Mouse (Mus musculus): ENCODE measurements around the gene Gm10134. TPM values are rescaled to one million over a fixed set of nuclear protein-coding genes. Genes with fewer than 3 reads are reported as not detected.
A peak's percentile ranks its signal among the peaks of the same experiment; 100 is the strongest.

Gene Gm10134
- total RNA-seq, 2 experiments from 2014 or later: 1.2 TPM; not detected in 1

DNA sequence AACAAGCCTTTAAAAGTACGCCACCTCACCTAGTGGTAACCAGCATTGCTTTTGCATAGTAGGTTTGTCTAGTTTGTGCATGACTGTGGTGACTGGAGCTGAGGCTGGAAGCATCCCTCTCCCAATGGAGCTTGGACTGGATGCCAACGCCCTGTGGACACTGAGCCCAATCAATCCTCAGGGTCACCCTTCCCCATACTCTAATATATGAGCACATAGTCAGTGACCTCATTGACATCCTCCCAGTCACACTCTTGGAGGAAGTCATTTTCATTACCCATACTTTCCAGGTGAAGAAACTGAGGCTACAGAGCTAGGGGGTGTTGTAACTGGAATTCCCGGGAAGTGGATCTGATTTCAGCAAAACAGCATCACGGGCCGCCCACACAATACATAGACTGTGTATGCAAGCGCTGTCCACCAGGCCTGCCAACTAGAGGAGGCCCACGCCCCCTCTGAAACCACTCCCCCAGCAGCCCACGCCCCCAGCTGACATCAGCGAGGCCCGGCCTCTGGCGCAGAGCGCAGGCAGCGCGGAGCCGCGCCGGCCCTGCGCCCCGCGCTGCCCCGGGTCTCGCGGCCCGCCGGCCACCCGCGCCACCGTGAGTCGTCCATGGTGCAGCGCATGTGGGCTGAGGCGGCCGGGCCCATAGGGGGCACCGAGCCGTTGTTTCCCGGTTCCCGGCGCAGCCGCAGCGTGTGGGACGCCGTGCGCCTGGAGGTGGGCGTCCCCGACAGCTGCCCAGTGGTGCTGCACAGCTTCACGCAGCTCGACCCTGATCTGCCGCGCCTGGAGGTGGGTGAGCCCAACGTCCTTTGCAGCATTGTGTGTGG lies 27.3 kb downstream of the Gm10134 start:
- DNase-seq: peak; percentile 93

DNA sequence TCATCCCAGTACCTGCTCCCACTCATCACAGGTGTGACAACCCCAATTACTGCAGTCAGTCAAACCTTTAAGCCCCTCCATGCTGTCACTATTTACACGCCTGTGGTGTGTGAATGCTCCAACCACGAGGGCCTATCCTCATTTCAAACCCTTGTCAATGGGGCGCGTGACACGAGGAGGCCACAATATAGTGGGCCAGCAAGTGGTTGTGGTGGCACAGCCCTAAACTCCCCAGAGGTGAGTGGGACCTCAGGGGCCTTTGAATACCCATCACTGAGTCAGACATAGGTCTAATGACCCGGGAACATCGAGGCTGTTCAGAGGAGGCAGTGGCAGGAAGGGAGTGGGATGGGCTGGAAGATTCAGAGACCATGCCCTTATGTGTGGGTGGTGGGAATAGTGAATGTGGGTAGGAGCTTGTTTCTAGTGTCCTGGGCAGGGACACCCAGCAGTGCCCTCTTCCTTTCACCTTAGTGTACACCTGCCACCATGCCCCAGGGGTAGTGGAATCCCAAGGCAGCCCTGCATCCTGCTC lies 28.1 kb downstream of the Gm10134 start:
- DNase-seq: no peak

DNA sequence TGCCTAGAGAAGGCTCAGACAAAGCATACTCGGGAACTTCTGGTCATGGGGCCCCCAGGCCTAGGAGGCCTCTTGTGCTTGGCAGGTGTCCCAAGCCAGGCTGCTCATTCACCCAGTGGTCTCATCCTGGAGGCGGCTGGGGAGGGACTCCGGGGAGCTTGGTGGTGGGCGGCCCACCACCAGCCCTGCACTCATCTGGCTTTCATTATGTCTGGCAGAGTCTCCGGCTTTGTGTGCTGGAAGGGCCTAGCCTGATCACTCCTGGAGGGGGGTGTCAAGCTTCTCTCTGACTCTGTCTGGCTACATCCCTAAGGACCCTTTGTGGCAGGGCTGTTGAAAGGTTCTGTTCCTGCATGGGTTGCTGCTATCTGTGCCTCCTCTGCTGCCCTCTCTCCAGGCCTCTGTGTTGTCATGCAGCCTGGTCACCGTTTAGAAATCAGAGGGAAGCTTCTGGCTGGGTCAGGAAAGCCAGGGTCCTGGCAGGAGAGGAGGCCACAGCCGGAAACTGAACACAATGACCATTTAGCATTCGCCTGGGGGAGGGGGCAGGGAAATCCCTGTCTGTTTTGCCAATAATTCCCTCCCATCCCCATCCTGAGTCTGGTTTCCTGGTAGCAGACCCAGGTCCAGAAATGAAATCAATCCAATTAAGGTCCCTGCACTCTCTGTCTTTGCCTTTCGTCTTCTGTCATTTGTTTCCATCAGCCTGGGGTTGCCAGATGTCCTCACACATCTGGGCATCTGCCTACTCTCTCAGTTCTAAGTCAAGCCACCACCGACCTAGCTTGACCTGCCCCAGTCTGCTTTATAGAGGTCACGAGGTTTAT lies 28.8 kb downstream of the Gm10134 start:
- peak; percentile 70 for DNase-seq

DNA sequence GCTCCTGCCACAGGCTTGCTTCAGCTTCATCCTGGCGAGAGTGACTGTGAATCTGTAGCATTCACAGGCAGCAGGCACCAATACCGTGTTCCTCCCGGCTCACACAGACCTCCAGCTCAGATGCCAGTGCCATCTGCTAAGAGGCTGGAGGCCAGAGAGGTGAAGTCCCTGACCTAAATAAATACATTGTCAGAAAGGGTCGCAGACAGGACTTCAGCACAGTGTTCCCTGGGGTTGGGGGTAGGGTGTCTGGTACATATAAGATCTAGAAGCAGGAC lies 29.3 kb downstream of the Gm10134 start:
- no peak for DNase-seq

DNA sequence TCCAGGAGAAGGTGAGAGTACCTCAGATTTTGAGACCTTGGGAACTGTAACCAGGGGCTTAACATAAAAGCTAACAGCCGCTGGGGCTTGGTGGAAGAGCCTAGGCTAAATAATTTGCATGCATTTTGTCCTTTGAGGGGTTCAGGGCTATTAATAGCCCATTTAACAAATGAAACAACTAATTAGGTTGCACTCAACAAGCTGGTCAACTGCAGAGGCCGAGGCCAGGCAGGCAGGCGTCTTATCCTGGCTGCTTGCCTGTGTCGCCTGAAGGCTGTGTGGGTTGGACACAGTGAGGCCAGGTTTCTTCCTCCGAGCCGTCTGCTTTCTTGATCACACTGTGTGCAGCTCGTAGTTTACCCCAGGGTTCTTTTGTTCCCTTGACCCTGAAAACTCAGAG lies 29.8 kb downstream of the Gm10134 start:
- DNase-seq: peak; percentile 44

DNA sequence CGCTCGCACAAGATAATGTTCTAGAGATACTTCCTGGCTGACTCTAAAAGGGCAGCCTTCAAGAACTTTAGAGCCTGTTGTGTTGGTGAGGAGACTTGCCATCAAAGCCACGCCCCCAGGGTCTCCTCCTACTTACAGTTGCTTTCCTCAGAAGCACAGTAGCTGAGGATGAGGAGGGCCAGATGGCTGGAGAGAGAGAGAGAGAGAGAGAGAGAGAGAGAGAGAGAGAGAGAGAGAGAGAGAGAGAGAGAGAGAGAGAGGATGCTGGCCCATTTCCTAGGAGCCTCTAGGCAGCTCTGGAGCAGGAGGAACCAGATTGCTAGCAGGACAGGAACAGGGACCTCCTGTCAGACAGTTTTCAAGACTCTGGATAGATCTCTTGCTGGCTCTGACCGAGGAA lies 30.3 kb downstream of the Gm10134 start:
- DNase-seq: peak; percentile 42

DNA sequence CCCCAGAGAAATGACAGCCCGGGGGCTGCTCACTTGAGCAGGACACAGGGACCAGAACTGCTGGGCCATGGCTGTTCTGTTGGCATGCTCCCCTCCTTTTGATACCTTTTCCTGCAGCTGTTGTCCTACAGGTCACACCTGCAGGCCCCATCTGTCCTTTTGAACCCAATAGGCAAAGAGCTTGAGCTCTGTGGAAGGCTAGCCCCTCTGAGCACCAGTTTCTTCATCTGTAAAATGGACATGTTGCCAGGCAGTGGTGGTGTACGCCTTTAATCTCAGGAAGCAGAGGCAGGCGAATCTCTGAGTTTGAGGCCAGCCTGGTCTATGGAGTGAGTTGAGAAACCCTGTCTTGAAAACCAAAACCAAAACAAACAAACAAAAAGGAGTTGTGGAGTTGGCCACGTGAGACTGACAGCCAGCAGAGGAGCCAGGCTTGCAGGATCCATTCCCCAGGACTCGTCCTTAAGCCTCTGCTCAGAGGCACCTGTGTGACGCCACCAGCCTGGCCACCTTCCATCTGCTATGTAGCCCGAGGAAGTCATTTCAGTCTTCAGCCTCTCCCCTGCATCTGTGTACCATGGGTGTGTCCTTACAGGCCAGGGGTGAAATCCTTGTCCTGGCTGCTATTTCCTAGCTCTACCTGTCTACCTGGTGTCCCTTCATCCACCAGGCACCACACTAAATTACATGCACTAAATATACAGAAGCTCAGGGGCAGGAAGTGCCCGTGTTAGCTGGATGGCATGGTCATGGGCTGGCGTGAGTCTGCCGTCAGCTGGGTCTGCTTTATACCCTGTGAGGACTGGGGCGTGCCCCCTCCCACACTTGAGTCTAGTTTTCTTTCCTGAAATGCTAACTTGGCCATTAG lies 31.1 kb downstream of the Gm10134 start:
- no peak for DNase-seq

DNA sequence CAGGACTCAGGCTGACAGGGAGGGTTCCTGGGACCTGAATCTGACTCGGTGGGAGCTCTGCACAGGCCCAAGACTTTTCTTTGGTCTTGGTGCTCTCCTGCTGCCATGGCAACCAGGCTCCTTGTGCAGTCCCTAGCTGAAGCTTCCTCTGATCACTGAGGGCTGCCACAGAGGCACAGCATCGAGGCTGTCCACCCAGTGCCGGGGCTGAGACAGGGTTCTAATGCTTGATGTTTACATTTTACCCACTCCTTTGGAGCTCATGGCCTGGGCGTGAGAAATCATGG lies 31.7 kb downstream of the Gm10134 start:
- no peak for DNase-seq

DNA sequence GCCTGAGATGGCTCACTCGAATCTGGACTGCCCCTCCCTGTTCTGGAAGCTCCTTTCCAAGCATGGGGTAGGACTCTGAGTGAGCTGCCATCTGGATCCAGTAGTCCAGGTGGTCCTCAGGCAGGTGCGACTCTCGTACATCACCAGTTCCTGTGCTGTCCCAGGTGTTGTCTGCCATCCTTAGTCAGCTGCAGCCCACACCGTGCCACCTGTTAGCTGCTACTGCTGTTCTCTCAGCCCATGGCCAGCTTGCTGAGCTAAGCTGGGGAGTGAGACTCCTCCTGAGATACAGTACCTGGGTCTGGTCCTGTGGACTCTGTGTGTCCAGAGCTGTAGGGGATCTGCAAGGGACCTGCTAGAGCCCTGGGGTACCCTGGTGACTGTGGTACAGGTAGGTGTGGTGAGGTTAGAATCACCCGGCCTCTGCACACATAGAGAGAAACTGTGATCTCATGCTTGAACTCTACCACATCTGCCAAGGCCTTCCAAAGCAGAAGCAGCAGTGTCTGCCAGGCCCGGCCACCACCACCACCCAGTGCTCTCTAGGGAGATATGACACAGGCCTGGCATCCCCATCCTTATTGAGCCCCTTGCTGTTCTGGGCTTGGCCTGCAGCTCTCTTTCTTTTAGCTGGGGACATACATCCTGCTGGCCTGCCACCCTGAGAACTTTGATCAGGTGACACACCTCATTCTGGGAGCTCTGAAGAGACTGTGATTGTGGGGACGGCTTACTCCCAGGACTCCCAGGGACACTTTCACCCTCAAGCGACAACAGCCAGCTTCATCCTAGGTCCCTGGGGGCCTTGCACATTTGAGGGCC lies 32.3 kb downstream of the Gm10134 start:
- DNase-seq: no peak

DNA sequence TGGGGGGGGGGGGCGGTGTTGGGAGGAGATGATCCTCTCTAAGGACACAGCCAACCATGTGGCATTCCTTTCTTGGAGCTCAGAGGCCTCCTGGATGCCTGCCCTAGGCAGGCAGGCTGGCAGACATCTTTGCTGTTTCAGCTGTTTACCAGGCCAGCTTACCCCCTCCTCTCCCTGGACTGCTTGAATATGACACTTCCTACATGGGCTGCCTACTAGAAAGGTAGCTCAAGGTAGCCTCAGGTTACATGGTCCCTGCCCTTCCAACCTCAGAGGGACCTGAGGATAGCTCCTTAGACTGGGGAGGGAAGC lies 32.9 kb downstream of the Gm10134 start:
- no peak for DNase-seq

DNA sequence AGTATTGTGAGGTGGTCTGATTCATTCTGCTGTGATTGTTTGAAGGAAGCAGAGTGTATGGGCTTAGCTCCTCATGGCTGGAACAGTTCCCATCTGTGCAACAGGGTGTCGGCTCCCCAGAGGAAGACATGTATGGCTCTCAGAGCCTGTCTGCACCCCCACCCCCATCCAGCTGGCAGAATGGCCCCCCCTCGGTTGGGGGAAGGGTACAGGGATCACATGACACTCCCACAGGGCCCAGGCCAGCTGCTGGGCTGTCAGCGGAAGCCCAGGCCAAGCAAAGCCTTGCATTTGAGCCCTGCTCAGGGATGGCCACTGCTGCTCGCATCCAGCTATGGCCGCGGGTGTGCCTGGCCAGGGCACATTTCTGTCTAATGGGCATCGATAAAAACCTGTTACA lies 33.3 kb downstream of the Gm10134 start:
- DNase-seq: peak; percentile 78

DNA sequence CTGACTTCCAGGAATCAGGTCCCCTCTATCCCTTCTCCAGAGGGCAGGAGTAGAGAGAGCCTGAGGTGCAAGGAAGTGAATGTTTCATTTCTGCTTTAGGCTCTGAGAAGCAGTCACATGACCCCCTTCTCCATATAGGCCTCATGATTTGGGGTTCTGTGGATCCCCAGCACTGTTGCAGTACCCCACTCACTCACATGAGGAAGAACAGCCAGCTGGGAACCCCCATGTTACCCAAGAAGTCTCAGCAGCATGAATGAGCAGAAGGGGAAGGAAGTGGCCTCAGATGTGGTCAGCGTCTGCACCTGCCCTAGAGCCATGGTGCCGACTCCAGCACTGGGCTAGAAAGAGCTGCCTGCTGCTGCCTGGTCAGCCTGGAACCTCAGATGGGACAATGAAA lies 34.1 kb downstream of the Gm10134 start:
- no peak for DNase-seq

DNA sequence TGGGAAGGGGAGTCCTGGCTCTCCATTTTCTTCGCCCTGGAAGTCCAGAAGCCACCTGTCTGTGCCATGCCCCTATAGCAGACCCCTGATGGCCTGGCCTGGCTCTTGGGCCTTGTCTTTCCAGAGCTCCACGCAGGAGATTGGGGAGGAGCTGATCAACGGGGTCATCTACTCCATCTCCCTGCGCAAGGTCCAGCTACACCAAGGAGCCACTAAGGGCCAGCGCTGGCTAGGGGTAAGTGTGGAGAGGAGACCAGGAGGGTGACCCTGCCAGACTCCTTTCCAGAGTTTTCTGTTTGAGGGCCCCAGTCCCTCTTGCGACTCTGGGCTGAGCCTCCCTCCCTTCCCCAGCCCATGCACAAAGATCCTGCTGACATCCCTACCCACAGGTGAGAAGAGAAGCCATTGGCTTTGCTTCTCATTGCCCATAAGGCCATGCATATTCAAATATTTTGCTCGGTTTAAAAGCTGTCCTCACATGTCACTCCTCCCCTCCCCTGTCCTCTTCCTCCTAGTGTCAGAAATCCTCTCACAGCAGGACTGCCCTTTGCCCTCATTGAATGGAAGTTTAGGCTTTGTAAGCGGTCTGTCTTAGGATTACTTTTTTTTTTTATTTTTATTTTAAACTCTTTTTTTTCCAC lies 34.8 kb downstream of the Gm10134 start:
- DNase-seq: no peak

DNA sequence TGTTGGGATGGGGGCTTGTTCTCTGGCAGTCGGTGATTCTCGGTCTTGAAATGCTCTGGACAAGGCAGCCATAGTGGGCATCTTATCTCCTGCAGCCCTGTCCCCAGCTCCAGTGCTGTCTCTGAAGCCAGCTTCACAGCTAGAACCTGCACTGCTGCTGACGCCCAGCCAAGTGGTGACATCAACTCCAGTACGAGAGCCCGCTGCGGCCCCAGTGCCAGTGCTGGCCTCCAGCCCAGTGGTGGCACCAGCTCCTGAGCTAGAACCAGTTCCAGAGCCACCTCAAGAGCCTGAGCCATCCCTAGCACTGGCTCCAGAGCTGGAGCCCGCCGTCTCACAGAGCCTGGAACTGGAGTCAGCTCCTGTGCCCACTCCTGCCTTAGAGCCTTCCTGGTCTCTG lies 38.0 kb downstream of the Gm10134 start:
- DNase-seq: no peak

DNA sequence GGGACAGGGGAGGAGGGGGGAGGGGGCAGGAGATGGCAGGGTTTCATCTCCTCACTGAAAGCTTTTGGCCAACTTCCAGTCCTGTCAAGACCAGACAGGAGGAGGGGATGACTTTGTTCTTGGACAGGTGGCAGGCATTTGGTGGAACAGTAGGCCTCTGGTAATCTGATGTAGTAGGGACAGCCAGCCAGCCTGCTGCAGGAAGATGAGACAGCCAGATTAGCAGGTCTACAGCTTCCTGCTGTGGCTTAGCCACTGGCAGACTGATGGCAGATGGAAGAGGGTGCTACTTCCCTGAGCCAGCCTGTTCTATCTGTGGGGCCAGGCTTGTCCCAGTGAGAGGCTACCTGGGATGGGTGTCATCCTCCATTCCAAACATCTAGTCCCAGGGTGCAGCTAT lies 40.1 kb downstream of the Gm10134 start:
- DNase-seq: no peak

DNA sequence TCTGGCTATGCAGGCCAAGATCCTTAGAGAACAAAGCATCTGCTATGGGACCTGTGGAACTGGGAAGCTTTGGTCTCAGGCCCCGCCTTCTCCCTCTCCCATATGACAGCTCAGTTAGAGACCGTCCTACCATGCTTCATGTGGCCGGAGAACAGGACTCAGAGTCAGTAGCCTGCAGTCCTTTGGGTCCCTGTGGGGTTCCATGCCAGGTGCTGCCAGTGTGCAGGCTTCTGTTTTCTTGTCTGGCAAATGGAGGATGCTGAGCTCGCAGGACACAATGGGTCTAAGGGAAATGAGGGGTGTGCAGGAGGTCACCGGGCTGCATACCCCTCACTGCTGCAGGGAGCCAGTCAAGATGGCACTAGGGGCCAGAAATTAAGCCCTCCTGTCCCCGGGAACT lies 40.7 kb downstream of the Gm10134 start:
- no peak for DNase-seq

DNA sequence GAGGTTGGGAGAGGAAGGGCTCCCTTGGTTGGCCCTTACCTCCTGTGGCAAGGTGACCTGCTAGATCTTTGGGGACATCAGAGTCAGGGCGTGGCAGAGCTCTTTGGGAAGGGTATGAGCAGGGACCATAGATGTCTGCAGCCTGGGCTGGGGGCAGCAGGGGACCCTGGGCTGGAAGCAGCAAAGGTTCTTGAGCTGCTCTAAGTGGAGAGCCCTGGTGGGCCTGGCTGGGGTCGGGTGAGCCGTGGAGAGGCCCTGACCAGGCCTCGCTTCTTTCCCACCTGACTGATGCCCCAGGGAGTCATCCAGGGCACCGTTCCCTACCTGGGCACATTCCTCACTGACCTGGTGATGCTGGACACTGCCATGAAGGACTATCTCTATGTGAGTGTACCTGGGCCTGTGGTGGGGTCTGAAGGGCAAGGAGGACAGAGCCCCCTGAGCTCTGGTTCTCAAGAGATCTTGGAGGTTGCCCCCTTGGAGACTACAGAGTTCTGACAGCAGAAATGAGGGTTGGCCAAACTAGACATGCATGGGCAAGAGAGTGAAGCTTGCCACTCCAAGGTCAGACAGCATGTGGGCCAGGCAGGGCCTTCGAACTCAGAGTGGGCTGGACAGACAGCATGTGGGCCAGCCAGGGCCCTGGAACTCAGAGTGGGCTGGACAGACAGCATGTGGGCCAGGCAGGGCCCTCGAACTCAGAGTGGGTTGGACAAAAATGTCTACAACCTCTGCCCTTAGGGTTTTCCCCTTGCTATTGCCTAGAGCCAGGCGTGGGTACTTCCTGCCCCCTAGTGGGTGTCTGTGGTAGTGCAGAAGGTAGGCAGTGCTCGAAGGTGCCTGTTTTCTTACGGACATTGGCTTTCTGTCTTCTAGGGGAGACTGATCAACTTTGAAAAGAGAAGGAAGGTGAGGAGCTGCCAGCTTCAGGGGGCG lies 41.6 kb downstream of the Gm10134 start:
- DNase-seq: peak; percentile 92

DNA sequence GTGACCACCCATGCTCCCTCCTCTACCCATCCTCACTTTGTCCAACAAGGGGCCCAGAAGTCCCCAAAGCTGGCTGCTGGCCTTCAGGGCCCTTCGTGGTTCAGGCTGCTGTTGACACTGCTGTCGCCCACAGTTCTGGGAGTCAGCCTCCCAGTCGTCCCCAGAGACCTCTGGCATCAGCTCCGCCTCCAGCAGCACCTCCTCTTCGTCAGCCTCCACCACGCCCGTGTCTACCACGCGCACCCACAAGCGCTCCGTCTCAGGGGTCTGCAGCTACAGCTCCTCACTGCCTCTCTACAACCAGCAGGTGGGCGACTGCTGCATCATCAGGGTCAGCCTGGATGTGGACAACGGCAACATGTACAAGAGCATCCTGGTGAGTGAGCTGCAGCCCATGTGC lies 43.3 kb downstream of the Gm10134 start:
- DNase-seq: no peak

DNA sequence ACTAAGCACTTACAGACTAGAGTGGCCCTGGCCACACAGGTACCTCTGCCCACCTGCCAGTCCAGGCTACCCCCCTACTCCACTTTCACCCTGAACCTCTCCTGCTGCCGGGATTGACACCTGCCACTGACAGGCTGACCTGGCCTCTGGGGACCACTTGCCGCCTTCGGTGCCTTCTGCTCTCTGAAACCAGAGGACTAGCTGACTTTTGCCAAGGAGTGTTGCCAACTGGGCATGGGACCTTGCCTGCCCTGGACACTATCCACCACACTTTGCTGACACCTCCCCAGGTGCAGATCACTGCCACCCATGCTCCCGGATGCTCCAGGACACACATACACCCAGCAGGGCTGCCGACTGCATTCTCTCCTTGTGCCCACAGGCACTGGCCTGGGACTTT lies 46.4 kb downstream of the Gm10134 start:
- no peak for DNase-seq
